Mouse (Mus musculus) brain, embryonic 18.5 days (tissue): ENCODE data around the gene Dmp1.
A peak's percentile ranks its signal among the peaks of the same experiment; 100 is the strongest.

ENCODE experiments used
- DNase-seq: peaks from one replicate; pipeline ENCODE4 v3.0.0-alpha.2; 2012; ENCODE audit warnings: low read depth, low spot score

Gene Dmp1

GRCm38 (mm10) chr5:104202351-104202750 is at the start of gene Dmp1:
Dmp1 (plus strand) TSS chr5:104202613.
- DNase-seq, result no peak

DNA sequence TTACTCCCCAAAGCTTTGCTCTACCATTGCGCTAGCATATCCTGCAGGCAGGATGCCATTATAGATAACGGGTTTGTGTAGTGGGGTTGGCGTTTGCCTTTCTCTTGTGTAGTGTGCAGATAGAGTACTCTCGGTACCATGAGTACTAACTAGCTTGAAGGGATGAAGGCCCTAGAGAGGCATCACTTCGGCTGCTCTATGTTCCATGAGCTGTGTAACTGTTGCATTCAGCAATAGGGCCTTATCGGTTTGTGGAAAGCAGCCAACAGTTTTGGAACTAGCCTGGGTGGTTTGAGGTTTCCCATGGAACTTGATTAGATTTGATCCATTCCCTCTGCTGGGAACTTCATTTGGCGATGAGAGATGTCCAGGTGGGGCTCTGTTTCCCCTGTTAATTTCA is 44.7 kb upstream of the Dmp1 start:
- no peak for DNase-seq

- DNase-seq, result no peak
Measured at GRCm38 (mm10) chr5:104158332-104159052, 43.9 kb upstream of the Dmp1 start.

GRCm38 (mm10) chr5:104160581-104160980 is 41.8 kb upstream of the Dmp1 start:
- DNase-seq, result no peak

GRCm38 (mm10) chr5:104161390-104161789 is 41.0 kb upstream of the Dmp1 start:
- no peak for DNase-seq

DNA sequence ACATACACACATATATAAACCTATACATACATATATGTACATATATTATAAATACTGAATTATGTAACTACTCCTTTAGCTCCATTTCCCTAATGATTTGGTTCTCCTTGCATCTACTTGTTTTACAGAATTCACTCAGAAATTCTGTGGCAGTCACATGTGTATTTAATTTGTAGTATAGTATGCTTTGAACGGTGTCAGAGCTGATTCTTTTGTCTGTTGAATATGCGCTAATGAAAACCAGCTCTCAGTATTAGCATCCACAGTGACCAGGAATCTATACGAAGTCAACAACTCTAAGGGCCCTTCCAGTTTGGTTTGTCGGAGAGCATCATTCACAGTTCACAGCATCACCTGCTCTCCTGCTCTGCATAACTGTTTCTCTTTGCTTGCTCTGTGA is 38.9 kb upstream of the Dmp1 start:
- DNase-seq, result no peak

DNA sequence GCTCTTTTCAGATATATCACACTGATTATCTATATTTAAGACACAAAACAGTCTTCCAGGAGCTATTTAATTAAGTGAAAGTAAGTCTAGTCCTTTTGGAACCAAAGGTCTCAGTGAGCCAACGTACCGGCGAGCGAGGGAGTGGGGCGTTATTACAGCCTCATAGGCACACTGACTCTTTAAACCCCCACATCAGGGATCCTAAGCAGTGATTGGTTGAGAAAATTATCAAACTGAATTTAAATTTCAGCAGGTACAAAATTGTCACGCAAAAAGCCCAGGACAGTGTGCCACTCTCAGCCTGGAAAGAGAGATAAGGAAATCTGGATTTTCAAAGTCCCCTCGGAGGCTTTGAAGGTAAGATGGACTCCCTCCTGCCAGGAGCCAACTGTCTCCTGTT is 32.0 kb upstream of the Dmp1 start, which contains the start of gene Dspp:
TSS of gene Dspp (plus strand) at position 301 of the 400 bp plus-strand sequence.
- no peak for DNase-seq

GRCm38 (mm10) chr5:104173094-104173493 is 29.3 kb upstream of the Dmp1 start:
- no peak for DNase-seq

DNA sequence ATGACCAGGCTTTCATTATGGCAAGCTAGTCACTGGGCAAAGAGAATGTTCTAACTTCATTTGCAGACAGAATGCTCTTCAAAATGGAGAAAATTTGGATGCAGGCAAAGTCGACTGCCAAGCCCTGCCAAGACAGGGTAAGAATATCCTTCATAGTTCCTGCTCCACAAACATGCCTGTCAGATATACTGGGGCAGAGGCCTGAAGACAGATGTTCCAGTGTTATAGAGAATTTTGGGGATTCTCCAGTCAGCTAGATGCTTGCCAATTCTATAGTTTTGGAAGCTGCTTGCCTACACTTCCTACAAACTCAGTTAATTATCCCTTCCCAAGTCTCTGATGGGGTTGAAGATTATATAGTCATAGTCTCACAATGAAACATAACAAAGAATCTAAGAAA is 18.7 kb upstream of the Dmp1 start:
- no peak for DNase-seq

DNA sequence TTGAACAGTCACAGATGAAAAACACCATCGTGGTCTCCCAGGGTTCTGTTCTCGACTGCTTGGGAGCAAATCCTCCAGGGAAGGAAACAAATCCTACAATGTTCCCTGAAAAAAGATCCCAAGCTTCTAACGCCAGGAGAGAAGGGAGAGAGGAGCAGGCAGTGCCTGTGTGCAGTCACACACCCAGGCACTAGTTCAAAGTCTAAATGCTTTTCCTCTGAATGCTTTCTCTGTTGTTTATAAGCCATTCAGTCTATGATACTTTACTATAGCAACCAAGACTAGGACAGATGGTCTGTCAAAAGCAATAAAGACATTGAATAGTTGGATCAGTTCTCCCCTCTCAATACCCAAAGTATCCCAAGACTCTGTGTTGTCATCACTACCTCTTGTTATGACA is 15.1 kb upstream of the Dmp1 start:
- no peak for DNase-seq

- no peak for DNase-seq
Measured at GRCm38 (mm10) chr5:104195086-104195485, 7.3 kb upstream of the Dmp1 start.

DNA sequence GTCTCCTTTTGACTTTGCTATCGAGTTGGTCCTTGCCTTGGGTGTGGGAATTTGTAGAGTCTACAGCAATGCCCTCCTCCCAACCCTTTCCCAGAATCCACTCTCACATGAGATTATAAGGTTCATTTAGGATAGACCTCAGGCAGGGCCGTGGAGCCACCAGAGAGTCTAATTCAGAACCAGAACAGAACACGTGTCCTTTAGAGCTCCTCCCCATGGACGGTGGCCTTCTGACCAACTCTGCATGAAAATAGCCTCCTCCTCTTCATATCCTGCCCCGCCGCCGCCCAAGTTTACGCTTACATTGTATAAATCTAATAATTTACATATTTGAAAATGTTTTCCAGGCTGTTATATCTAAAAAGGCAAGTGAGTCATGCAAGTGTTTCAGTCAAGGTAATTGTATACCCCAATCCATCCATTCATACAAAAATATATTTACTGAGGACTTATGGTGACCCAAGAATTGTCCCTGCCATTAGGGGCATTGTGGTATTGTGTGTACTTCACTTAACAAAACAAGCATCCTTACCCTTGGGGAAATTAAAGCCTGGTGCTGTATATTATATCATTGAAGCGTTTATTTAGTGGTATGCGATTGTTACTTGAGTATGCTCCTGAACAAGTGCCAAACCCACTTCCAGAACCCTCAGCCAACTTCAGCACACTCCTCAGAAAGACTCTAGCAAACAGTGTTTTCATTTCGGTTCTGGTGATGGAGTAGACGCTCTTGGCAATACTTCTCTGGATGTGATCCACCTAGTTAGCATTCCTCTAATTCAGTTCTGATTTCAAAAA is 1.1 kb upstream of the Dmp1 start:
- DNase-seq, result peak; percentile 14

GRCm38 (mm10) chr5:104212531-104212930 is 10.1 kb downstream of the Dmp1 start:
- no peak for DNase-seq

DNA sequence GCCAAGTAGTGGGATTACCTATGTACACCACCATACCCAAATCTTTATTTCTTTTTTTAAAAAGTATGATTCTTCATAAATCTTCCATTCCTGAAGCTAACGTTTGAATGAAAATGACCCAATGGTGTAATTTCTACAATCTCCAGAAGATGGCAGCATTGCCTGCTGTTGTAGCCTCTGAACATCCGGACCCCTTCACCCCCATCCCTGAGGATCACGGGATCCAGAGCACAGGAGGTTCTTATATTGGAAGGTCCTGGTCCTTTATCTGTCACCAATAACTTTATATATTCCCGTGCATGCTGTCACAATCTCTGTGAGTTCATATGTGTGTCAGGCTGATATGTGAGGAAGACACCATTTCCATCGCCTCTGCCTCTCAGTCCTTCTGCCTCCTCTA is 16.5 kb downstream of the Dmp1 start:
- DNase-seq, result peak; percentile 8

DNA sequence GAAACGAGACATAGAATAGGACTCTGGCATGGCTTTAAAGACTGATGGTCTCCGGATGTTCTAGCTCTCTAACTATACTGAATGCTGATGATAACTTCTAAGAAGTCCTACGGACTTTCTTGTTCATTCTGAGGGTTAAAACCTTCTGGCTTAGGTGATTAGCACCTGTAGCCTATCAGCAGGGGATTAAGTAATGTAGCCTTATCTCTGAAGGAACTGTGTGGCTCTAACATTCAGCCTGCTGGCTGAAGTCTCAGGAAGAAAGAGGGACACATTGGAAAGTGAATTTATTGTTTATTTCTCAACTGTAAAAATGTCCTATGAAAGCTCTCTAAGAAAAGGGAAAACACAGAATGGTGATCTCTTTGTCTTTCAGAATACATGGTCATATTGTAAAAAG is 21.9 kb downstream of the Dmp1 start:
- DNase-seq, result no peak

GRCm38 (mm10) chr5:104224750-104225149 is 22.3 kb downstream of the Dmp1 start:
- DNase-seq, result no peak

DNA sequence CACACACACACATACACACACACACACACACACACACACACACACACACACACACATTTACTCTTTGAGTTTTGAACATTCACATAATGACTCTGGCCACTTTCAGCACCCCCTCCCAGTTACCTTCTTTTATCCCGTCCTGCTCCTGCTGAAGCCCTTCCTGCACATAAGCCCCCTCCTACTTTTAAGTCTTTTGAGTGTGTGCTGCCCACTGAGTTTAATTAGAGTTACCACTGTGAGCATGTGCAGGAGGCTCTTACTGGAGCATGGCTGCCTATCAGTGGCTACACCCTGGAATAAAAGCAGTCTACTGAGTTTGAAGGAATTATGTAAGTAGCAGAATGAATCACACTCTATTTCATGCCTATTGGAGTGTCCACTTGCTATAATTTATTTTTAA is 26.1 kb downstream of the Dmp1 start:
- no peak for DNase-seq

DNA sequence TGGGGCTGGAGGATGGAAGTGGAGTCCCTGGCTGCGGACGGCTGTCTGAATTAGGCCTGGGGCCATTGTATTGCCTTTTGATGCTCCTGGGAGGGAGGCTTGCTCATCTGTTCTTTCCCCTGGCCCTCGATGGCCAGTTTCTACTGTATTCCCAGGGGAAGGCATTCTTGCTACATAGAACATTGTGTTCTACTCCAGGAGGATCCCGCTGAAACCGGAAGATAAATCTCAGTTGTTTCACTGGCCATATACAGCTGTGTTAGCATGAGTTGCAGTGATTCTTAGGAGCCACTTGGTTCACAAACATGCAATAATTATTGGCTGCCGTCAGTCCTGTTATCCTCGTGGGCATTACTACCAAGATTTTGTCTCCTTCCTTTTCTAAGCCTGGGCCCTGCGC is 34.3 kb downstream of the Dmp1 start:
- DNase-seq, result no peak

- DNase-seq, result no peak
Measured at GRCm38 (mm10) chr5:104239674-104240378, 37.4 kb downstream of the Dmp1 start.

- no peak for DNase-seq
Measured at GRCm38 (mm10) chr5:104244261-104244660, 41.8 kb downstream of the Dmp1 start.

DNA sequence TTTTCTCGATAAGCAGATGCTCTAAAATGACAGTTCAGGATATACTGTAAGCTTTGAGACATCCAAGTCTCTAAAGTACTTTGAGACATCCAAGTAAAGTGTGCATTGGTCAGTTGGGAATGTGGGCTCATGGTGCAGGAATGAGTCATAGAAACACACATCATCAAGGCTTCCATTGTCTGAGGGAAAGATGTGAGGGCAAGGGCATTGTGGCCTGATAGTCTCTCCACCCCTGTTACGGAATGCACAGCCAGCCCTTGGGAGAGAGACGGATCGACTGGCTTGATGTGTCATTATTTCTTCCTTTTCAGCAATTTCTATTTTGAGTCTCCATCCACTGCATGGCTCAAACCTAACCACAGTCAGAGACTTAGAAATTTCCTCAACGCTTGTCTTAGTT is 49.4 kb downstream of the Dmp1 start:
- DNase-seq, result no peak

- DNase-seq, result no peak
Measured at GRCm38 (mm10) chr5:104256585-104256984, 54.2 kb downstream of the Dmp1 start.
